Mouse (Mus musculus) T-helper 1 cell (primary cell): ENCODE results near the gene Mettl8.

ENCODE experiments used
- in situ Hi-C: fragments of 300-600 bp; cut with MboI, MseI; formaldehyde crosslinking; loops from one replicate; pipeline ENCODE4 v1.15.1; 2025; ENCODE audit warnings: high pct_unique_total_duplicates

Mettl8 gene

GRCm38 (mm10) chr2:71033987-71034386 is 21.4 kb downstream of the Mettl8 start:
- in situ Hi-C loops: loop anchor here (5.0 kb wide), 1 partner anchor 262 kb away; no protein-coding TSS in a partner anchor

GRCm38 (mm10) chr2:71033014-71033413 is 22.4 kb downstream of the Mettl8 start:
- in situ Hi-C loops: loop anchor here (5.0 kb wide), 1 partner anchor 261 kb away; no protein-coding TSS in a partner anchor

- in situ Hi-C loops: loop anchor here (5.0 kb wide), 1 partner anchor 260 kb away; no protein-coding TSS in a partner anchor
These were observed 23.2 kb downstream of the Mettl8 start for GRCm38 (mm10) chr2:71031973-71032794.

GRCm38 (mm10) chr2:71030663-71031062 is 24.7 kb downstream of the Mettl8 start:
- in situ Hi-C loops: loop anchor here (5.0 kb wide), 1 partner anchor 258 kb away; no protein-coding TSS in a partner anchor

- in situ Hi-C loops: no loop called here
These were observed 27.8 kb downstream of the Mettl8 start for GRCm38 (mm10) chr2:71027631-71028030.

- in situ Hi-C loops: no loop called here
These were observed 28.6 kb downstream of the Mettl8 start for GRCm38 (mm10) chr2:71026787-71027186.

- in situ Hi-C loops: no loop called here
These were observed 29.6 kb downstream of the Mettl8 start for GRCm38 (mm10) chr2:71025576-71026315.

- in situ Hi-C loops: no loop called here
These were observed 31.4 kb downstream of the Mettl8 start for GRCm38 (mm10) chr2:71023986-71024385.

GRCm38 (mm10) chr2:71022991-71023390 is 32.4 kb downstream of the Mettl8 start:
- in situ Hi-C loops: no loop called here

- in situ Hi-C loops: no loop called here
These were observed 34.7 kb downstream of the Mettl8 start for GRCm38 (mm10) chr2:71020674-71021073.

GRCm38 (mm10) chr2:71019704-71020375 is 35.5 kb downstream of the Mettl8 start:
- in situ Hi-C loops: no loop called here

- in situ Hi-C loops: no loop called here
These were observed 36.1 kb downstream of the Mettl8 start for GRCm38 (mm10) chr2:71019277-71019676.

- in situ Hi-C loops: no loop called here
These were observed 41.9 kb downstream of the Mettl8 start for GRCm38 (mm10) chr2:71013521-71013920.

GRCm38 (mm10) chr2:71011816-71012215 is 43.6 kb downstream of the Mettl8 start:
- in situ Hi-C loops: no loop called here

GRCm38 (mm10) chr2:71004354-71004753 is 51.0 kb downstream of the Mettl8 start:
- in situ Hi-C loops: no loop called here

GRCm38 (mm10) chr2:71002509-71002908 is 52.9 kb downstream of the Mettl8 start:
- in situ Hi-C loops: no loop called here

- in situ Hi-C loops: no loop called here
These were observed 56.6 kb downstream of the Mettl8 start for GRCm38 (mm10) chr2:70998771-70999170.

GRCm38 (mm10) chr2:70996438-70996837 is 58.9 kb downstream of the Mettl8 start:
- in situ Hi-C loops: no loop called here

- in situ Hi-C loops: no loop called here
These were observed 59.5 kb downstream of the Mettl8 start for GRCm38 (mm10) chr2:70995900-70996299.

GRCm38 (mm10) chr2:70993740-70994139 is 61.6 kb downstream of the Mettl8 start:
- in situ Hi-C loops: no loop called here

GRCm38 (mm10) chr2:70992715-70993114 is 62.7 kb downstream of the Mettl8 start:
- in situ Hi-C loops: no loop called here

- in situ Hi-C loops: no loop called here
These were observed 65.2 kb downstream of the Mettl8 start for GRCm38 (mm10) chr2:70990196-70990595.
